Mouse (Mus musculus): ENCODE results near the gene Tmem145. TPM values are rescaled to one million over a fixed set of nuclear protein-coding genes. Genes with fewer than 3 reads are reported as not detected.
"Not testable (repeated sequence)": the region's sequence is repeated elsewhere in the genome, so short reads cannot be mapped to it uniquely, and the experiment has no call there.

Tmem145 gene
- polyA plus RNA-seq (2016; fragmentation: Nextera tagmentation; extraction: Ambion mirVana) = 24.3 and 25.9 TPM in 2 replicates

DNA sequence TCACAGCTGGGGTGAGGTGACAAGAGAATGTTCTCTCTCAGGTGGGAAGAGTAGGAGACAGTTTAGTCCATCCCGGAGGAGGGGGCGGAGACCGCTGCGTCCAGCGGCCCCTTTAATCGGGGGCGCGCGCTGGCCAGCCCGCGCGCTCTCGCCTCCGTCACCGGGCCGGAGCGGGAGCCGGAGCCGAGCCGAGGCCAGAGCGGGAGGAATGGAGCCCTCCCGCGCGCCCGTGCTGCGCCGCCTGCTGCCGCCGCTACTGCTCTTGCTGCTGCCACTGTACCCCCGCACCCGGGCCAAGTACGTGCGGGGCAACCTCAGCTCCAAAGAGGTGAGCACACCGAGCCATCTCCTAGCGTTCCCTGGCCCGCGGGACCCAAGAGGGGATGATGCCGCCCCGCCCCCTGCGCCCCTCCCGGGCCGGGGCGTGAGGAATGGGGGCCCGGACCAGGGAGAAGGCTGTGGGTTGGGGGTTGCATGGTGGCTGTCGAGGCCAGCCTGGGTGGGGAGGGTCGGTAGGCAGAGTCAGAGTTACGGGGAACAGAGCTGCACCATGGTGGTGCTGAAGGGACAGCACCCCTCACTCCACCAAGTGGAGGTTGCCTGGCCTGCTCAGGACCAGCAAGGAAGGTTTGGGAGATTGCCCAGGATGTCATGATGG, at the start of gene Tmem145:
Tmem145 (plus strand) TSS at position 151 of the 658 bp plus-strand sequence.
- 0% methylated on average over 47 of the region's 47 CpGs for WGBS
- Histone ChIP-seq H3K9me3 (replicated peaks) (no peaks in the 10 kb centered on the region), H3K4me2 (replicated peaks) (peak within 1 kb of the TSS; percentile 93), H3K36me3 (no peaks in the 10 kb centered on the region), H3K27ac (peak within 1 kb of the TSS; percentile 87), H3K4me1 (peaks cover 7% of the 10 kb centered on the region), H3K9ac (peak within 1 kb of the TSS; percentile 83), H3K27me3 (peaks cover 19% of the 10 kb centered on the region), H3K4me3 (peak within 1 kb of the TSS; percentile 60)
- ATAC-seq (ENCODE audit: low FRiP score) = peak; percentile 78

DNA sequence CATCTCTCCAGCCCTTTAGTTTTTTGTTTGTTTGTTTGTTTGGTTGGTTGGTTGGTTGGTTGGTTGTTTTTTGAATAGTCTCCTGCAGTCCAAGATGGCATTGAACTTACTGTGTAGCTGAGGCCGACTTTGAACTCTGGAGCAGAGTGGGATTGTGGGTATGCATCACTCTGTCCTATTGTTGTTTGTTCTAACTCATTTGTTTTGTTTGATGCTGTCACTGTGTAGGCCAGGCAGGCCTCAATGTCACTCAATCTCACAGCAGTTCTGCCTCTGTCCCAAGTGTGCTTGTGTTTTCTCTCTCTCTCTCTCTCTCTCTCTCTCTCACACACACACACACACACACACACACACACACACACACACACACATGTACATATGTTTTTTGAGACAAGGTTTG, 44.0 kb upstream of the Tmem145 start:
- Histone ChIP-seq H3K27me3 (peaks cover 7% of the 10 kb centered on the region; the same call in 1 of the 2 replicates), H3K4me1 (peaks cover 2% of the 10 kb centered on the region), H3K9ac (no peak overlapping the region), H3K4me2 (replicated peaks) (no peak overlapping the region), H3K27ac (no peak overlapping the region), H3K9me3 (replicated peaks) (no peaks in the 10 kb centered on the region), H3K4me3 (no peak overlapping the region), H3K36me3 (no peaks in the 10 kb centered on the region)
- 79% methylated on average over 1 of the region's 1 CpGs for whole genome bisulfite sequencing
- no peak for ATAC-seq (ENCODE audit: low FRiP score)

DNA sequence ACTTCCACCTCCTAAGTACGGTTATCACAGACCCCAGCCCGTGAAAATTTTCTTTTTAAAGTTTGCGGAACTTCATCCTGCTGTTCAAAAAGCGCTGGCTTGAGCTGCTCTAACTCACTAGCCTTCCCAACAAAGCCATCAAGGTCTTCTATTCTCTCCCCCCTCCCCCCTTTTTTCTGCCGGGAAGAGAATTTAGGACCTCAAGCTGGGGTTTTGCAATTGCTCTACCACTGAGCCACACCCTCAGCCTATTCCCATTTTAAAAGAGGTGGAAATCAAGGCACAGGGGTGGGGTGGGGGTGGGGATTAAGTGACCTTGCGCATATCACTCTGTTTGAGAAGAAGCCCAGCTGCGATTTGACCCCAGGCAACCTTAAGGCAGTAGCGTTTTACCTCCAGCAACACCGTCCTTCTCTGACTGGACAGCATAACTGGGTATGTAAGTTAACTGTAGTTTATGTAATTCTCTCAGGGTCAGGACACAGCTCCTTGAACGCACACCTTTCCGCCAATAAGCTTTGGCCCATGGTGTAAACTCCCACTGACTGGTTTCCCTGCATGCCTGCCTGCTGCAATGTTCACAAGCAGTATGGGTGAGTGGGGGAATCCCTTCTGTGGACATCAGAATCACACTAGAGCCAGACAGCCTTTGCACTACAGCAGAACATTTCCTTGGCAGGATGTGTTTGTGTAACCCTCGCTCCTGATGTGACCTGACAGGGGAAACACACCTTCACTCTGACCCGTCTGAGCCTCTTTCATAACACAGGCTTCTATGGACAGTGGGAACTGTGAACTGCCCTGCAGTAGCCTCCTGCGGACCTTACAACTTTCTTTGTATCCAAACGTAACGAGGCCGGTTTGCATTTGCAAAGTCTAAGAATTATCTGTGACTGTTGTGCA, 41.7 kb upstream of the Tmem145 start:
- Histone ChIP-seq H3K27ac (no peak overlapping the region), H3K4me2 (replicated peaks) (no peak overlapping the region), H3K9me3 (replicated peaks) (no peaks in the 10 kb centered on the region), H3K27me3 (peaks cover 7% of the 10 kb centered on the region; the same call in 1 of the 2 replicates), H3K4me3 (no peak overlapping the region), H3K9ac (no peak overlapping the region), H3K36me3 (no peaks in the 10 kb centered on the region), H3K4me1 (peaks cover 9% of the 10 kb centered on the region)
- no peak for ATAC-seq (ENCODE audit: low FRiP score)
- WGBS = 23% methylated on average over 17 of the region's 17 CpGs

DNA sequence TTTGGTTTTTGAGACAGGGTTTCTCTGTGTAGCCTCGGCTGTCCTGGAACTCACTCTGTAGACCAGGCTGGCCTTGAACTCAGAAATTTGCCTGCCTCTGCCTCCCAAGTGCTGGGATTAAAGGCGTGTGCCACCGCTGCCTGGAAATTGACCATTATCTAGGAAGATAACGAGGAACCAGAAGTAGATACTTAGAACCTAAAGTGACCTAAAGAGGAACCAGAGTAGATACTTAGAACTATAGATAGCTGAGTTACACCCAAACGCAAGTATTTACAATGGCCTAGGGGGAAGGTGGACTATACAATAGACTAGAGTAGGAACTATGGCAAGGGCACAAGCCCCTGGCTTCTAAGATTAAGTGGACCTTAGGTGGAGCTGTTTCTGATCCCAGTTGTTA, 40.2 kb upstream of the Tmem145 start:
- ATAC-seq (ENCODE audit: low FRiP score); H3K9ac ChIP-seq; H3K36me3 ChIP-seq; H3K27ac ChIP-seq; H3K9me3 ChIP-seq (replicated peaks); H3K4me2 ChIP-seq (replicated peaks); H3K27me3 ChIP-seq; H3K4me3 ChIP-seq: not testable (repeated sequence)
- 91% methylated on average over 5 of the region's 5 CpGs for WGBS
- peaks cover 21% of the 10 kb centered on the region for H3K4me1 ChIP-seq

DNA sequence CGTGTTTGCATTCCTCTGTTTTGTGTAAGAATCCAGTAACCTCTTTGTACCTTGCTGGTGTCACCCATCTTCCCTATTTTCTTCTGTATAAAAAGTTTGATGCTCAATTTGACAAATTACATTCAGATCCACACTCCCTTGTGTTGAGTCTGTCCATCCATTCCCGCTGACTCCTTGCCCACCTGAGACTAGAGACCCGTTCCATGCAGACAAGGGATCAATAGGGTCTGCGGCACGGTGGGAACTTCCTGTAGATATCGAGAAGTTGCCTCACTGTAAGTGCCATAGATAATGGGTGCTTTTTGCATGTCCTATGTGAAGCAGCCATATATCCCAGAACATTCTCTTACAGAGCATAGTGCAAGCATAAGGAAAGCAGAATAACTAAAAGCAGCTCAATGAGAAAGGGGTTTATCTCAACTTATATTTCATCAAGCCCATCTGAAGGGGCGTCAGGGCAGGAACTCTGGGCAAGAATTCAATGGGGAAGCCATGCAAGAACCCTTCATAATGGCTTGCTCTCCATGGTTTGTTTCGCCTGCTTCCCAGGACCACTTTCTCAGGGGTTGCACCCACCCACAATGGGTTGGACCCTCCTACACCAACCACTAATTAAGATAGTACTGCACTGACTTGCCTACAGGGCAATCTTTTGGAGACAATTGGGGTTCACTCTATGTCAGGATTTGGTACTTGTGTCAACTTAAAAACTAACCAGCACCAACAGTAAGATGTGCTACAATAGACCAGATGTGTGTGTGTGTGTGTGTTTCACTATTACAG, 39.5 kb upstream of the Tmem145 start:
- H3K4me2 ChIP-seq (replicated peaks) = peak overlapping the region; percentile 45

DNA sequence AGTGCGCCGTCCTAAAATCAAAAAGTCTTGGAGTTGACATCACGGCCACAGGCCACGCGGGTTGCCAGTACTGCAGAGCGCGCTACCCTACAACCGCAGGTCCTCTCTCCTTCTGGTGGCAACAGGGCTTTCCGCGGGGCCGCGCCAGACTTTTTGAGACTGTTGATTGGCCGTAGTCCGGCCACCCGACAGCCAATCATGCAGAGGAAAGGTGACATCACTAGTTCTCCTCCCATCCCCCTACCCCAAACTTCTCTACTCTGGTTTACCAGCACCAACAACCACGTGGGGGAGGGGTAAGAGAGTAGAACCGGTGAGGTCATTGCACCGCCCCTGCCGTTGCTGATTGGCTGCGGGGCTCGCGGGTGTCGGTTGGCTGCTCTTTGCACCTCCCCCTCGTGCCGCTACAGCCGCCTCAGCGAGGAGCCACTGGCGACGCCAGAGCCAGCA, 38.6 kb upstream of the Tmem145 start, which contains the start of gene Cic:
Cic (plus strand) TSS at position 404 of the 450 bp plus-strand sequence.
- under 1% methylated on average over 29 of the region's 29 CpGs for WGBS
- ATAC-seq (ENCODE audit: low FRiP score) = peak; percentile 89
- H3K9ac ChIP-seq = peak within 1 kb of the TSS; percentile 62
- peak within 1 kb of the TSS; percentile 89 for H3K27ac ChIP-seq
- peaks cover 18% of the 10 kb centered on the region for H3K36me3 ChIP-seq
- H3K9me3 ChIP-seq (replicated peaks) = no peaks in the 10 kb centered on the region
- H3K27me3 ChIP-seq = peaks cover 7% of the 10 kb centered on the region; the same call in 1 of the 2 replicates
- H3K4me1 ChIP-seq = peaks cover 21% of the 10 kb centered on the region
- peak within 1 kb of the TSS; percentile 79 for H3K4me2 ChIP-seq (replicated peaks)
- peak within 1 kb of the TSS; percentile 65 for H3K4me3 ChIP-seq

More for the DNA sequence above, 39.5 kb upstream of the Tmem145 start:
- Histone ChIP-seq H3K9me3 (replicated peaks) (no peaks in the 10 kb centered on the region), H3K27ac (no peak overlapping the region), H3K4me3 (peak overlapping the region; percentile 65; the same call in 1 of the 2 replicates), H3K27me3 (peaks cover 7% of the 10 kb centered on the region; the same call in 1 of the 2 replicates), H3K36me3 (peaks cover 8% of the 10 kb centered on the region), H3K9ac (no peak overlapping the region; the same call in 1 of the 2 replicates), H3K4me1 (peaks cover 21% of the 10 kb centered on the region)
- no peak for ATAC-seq (ENCODE audit: low FRiP score)
- WGBS = 89% methylated on average over 8 of the region's 8 CpGs

DNA sequence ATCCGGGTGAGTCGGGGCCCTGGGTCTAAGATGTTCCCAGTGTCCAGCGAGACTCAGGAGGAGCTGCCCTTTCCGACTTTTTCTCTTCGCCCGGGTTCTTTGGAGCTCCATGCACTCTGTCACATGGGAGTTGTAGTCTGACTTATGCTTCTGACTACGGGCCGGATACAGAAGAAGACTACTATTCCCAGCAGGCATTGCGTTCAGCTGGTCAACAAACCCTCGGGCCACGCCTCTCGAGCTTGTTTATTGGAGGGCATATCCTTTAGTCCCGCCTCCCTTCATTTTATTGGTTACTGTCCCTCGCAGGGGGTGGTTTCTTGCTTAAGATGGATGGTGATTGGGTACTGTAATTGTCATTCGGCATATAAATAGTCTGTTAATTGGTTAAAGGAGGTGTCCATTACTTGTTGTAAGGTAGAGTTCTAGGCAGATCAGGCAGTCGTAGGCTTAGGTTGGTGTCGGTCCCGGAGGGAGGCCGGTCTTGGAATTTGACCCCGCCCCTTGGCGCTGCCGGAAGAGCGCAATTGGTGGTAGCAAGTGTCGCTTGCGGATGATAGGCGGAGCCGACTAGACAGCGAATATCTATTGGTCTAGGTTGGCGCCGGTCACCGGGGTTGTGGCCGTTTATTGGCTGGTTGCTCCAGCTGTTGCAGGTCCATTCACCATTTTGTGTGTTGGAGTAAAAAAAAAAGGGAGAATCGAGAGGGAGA, 38.0 kb upstream of the Tmem145 start:
- peak overlapping the region; percentile 62 for H3K9ac ChIP-seq
- H3K4me1 ChIP-seq = peaks cover 21% of the 10 kb centered on the region
- H3K36me3 ChIP-seq = peaks cover 24% of the 10 kb centered on the region
- ATAC-seq (ENCODE audit: low FRiP score) = peak; percentile 97
- H3K27me3 ChIP-seq = peaks cover 7% of the 10 kb centered on the region; the same call in 1 of the 2 replicates
- H3K4me2 ChIP-seq (replicated peaks) = peak overlapping the region; percentile 79
- H3K27ac ChIP-seq = peak overlapping the region; percentile 89
- H3K9me3 ChIP-seq (replicated peaks) = no peaks in the 10 kb centered on the region
- WGBS = under 1% methylated on average over 33 of the region's 33 CpGs
- H3K4me3 ChIP-seq = peak overlapping the region; percentile 65

DNA sequence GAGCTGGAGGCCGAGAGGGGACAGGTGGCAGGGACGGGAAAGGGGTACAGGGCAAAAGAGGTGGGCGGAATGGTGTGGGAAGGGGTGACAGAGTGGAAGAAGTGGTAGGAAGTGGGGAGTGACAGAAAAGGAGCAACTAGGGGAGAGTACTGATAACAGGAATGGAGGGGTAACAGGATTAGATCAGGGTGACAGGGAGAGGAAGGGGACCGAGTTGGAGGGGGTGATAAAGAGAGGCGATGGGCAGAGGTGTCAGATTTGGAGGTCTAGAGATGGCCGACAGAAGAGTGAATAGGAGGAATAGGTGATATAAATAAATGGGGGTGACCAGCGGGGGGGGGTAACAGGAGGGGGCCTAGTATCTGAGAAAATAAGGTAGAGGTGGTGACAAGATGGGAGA, 37.3 kb upstream of the Tmem145 start:
- Histone ChIP-seq H3K4me3 (peak overlapping the region; percentile 65), H3K9me3 (replicated peaks) (no peaks in the 10 kb centered on the region), H3K4me2 (replicated peaks) (peak overlapping the region; percentile 79), H3K4me1 (peaks cover 25% of the 10 kb centered on the region), H3K27me3 (peaks cover 7% of the 10 kb centered on the region; the same call in 1 of the 2 replicates), H3K27ac (peak overlapping the region; percentile 79), H3K36me3 (peaks cover 30% of the 10 kb centered on the region), H3K9ac (peak overlapping the region; percentile 62)
- peak; percentile 0; the same call in 1 of the 2 replicates for ATAC-seq (ENCODE audit: low FRiP score)
- WGBS = 7% methylated on average over 7 of the region's 7 CpGs

DNA sequence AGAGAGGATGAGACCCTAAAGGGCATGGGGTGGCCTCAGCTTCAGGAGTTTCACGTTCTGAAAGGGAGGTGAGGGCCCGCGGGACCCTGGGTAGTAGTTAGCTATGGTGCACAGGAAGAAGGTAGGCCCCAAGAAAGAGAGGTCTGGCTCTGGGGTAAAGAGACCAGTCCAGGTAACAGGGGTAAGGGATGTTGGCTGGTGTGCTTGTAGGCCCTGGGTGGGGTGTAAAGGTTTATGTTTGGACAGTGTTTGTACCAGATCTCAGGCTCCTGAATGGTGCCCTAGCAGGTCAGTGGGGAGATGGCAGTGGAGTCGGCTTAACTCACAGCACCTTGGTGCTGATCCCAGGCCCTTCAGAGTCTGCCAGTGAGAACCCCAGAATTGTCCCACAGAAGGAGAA, 36.9 kb upstream of the Tmem145 start:
- WGBS = 44% methylated on average over 4 of the region's 4 CpGs
- peak overlapping the region; percentile 62 for H3K9ac ChIP-seq
- H3K27me3 ChIP-seq = peaks cover 7% of the 10 kb centered on the region; the same call in 1 of the 2 replicates
- H3K27ac ChIP-seq = no peak overlapping the region
- H3K4me3 ChIP-seq = peak overlapping the region; percentile 65
- H3K4me1 ChIP-seq = peaks cover 29% of the 10 kb centered on the region
- no peaks in the 10 kb centered on the region for H3K9me3 ChIP-seq (replicated peaks)
- peaks cover 34% of the 10 kb centered on the region for H3K36me3 ChIP-seq
- ATAC-seq (ENCODE audit: low FRiP score) = no peak
- H3K4me2 ChIP-seq (replicated peaks) = peak overlapping the region; percentile 79

DNA sequence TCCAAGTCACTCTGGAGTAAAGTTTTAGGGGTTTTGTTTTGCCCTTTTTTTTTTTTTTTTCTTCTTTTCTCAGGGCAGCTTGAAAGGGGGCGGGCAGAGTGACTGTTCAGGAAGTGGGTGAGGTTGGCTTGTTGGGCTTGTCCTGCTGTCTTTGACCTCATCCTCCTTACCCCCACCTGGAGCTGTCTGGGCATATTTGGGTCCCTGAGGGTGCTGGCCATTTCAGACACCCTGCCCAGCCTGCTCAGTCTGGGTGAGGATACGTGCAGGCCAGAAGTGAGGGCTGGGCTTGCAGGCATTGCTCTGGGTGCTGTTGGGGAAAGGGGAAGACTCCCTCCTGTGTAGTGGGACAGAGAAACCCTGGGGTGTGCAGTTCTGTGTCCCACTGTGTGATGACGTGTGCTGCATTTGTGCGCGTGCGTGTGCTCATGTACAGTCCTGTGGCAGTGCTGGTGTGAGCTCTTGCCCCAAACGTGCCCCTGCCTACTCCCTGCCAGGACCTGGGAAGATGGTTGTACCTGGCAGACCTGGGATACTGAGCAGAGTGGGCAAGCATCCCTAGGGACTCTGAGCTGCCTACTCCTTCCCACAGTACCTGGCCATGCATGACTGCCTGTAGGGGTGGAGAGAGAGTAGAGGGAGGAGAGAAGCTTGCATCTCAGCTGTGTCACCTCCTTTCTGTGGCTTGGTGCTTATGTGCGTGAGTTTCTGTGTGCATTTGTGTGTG, 36.2 kb upstream of the Tmem145 start:
- H3K27me3 ChIP-seq = peaks cover 3% of the 10 kb centered on the region; the same call in 1 of the 2 replicates
- peaks cover 35% of the 10 kb centered on the region for H3K36me3 ChIP-seq
- H3K9ac ChIP-seq = peak overlapping the region; percentile 36; the same call in 1 of the 2 replicates
- peak overlapping the region; percentile 65 for H3K4me3 ChIP-seq
- no peaks in the 10 kb centered on the region for H3K9me3 ChIP-seq (replicated peaks)
- H3K4me2 ChIP-seq (replicated peaks) = peak overlapping the region; percentile 79
- no peak overlapping the region for H3K27ac ChIP-seq
- WGBS = 88% methylated on average over 8 of the region's 8 CpGs
- ATAC-seq (ENCODE audit: low FRiP score) = no peak
- H3K4me1 ChIP-seq = peaks cover 36% of the 10 kb centered on the region

All from hindbrain, embryonic 12.5 days (tissue).